Mouse (Mus musculus) hindbrain, embryonic 14.5 days (tissue): ENCODE measurements around the gene Nrp2. TPM values are rescaled to one million over a fixed set of nuclear protein-coding genes. Genes with fewer than 3 reads are reported as not detected.

ENCODE experiments used
- ATAC-seq: fragments of 200-750 bp; cut with Nextera tagmentation; 2 replicates; pipeline ENCODE4 v1.8.0; 2017; ENCODE audit warnings: moderate number of reproducible peaks, mild to moderate bottlenecking, moderate TSS enrichment, moderate library complexity; ENCODE audit not compliant: low FRiP score
- DNase-seq: peaks from one replicate; pipeline ENCODE4 v3.0.0-alpha.2; 2015; ENCODE audit warnings: low spot score
- H3K27ac ChIP-seq: fragments of 300-500 bp; sonication (generic); 2 replicates; pipeline ENCODE4 v1.5.1; 2014; ENCODE audit warnings: mild to moderate bottlenecking, moderate library complexity
- H3K27me3 ChIP-seq: fragments of 300-500 bp; sonication (generic); 2 replicates; pipeline ENCODE4 v1.6.1; 2014; ENCODE audit warnings: mild to moderate bottlenecking, low read length, mixed read lengths; ENCODE audit not compliant: control insufficient read depth, insufficient read depth
- H3K36me3 ChIP-seq: fragments of 300-500 bp; sonication (generic); replicated peaks from 2 replicates; pipeline ENCODE4 v1.6.1; 2014; ENCODE audit not compliant: control insufficient read depth, insufficient read depth
- H3K4me1 ChIP-seq: fragments of 300-500 bp; sonication (generic); replicated peaks from 2 replicates; pipeline ENCODE4 v1.6.1; 2014; ENCODE audit warnings: antibody characterized with exemption, low read length, mixed read lengths; ENCODE audit not compliant: control insufficient read depth, insufficient read depth
- H3K4me2 ChIP-seq: fragments of 300-500 bp; sonication (generic); replicated peaks from 2 replicates; pipeline ENCODE4 v1.6.1; 2014; ENCODE audit warnings: mild to moderate bottlenecking, moderate library complexity
- H3K4me3 ChIP-seq: fragments of 300-500 bp; sonication (generic); replicated peaks from 2 replicates; pipeline ENCODE4 v1.5.1; 2014; ENCODE audit warnings: mild to moderate bottlenecking, low read length
- H3K9ac ChIP-seq: fragments of 300-500 bp; sonication (generic); 2 replicates; pipeline ENCODE4 v1.6.1; 2014
- H3K9me3 ChIP-seq: fragments of 300-500 bp; sonication (generic); 2 replicates; pipeline ENCODE4 v1.6.1; 2016; ENCODE audit warnings: low read length; ENCODE audit not compliant: control insufficient read depth
- WGBS: fragments of 180-500 bp; shearing (Covaris S2); extraction: QIAGEN DNeasy Blood & Tissue Kit; methylation state at CpG from one replicate; pipeline ENCODE4 v1.1.7; 2014; 5-methylcytosine and 5-hydroxymethylcytosine counted together
- polyA plus RNA-seq: library from polyadenylated mRNA; unstranded; fragments of >200 nt; fragmentation: Nextera tagmentation; extraction: Ambion mirVana; gene quantifications from 2 replicates; pipeline ENCODE4 v1.2.1, GENCODE M21; 2014

Nrp2 gene
- polyA plus RNA-seq, 1 experiment from 2014 or later = 34.5 TPM

- ATAC-seq (no peak), DNase-seq (no peak)
- 79% methylated on average over 17 of the region's 17 CpGs for WGBS
- Histone ChIP-seq H3K4me3 (no peak overlapping the region), H3K4me2 (no peak overlapping the region), H3K27me3 (no peaks in the 10 kb centered on the region), H3K4me1 (no peaks in the 10 kb centered on the region), H3K36me3 (no peaks in the 10 kb centered on the region), H3K9me3 (no peaks in the 10 kb centered on the region), H3K9ac (no peak overlapping the region), H3K27ac (no peak overlapping the region)
Measured at GRCm38 (mm10) chr1:62825822-62826765, 123.0 kb downstream of the Nrp2 start.

- 53% methylated on average over 10 of the region's 10 CpGs for WGBS
- Histone ChIP-seq H3K4me1 (no peaks in the 10 kb centered on the region), H3K4me2 (no peak overlapping the region), H3K9me3 (no peaks in the 10 kb centered on the region), H3K27me3 (no peaks in the 10 kb centered on the region), H3K36me3 (no peaks in the 10 kb centered on the region), H3K9ac (no peak overlapping the region), H3K4me3 (no peak overlapping the region), H3K27ac (no peak overlapping the region)
- no peak for ATAC-seq
- DNase-seq = no peak
Measured at GRCm38 (mm10) chr1:62827316-62827715, 124.2 kb downstream of the Nrp2 start.

GRCm38 (mm10) chr1:62828156-62828555, 125.1 kb downstream of the Nrp2 start:
- no peaks in the 10 kb centered on the region for H3K27me3 ChIP-seq
- H3K4me1 ChIP-seq = no peaks in the 10 kb centered on the region
- H3K9me3 ChIP-seq = no peaks in the 10 kb centered on the region
- H3K4me3 ChIP-seq = no peak overlapping the region
- DNase-seq = no peak
- H3K4me2 ChIP-seq = no peak overlapping the region
- H3K27ac ChIP-seq = no peak overlapping the region
- no peak for ATAC-seq
- no peak overlapping the region for H3K9ac ChIP-seq
- H3K36me3 ChIP-seq = no peaks in the 10 kb centered on the region
- WGBS = 43% methylated on average over 4 of the region's 4 CpGs

- Histone ChIP-seq H3K36me3 (no peaks in the 10 kb centered on the region), H3K27me3 (no peaks in the 10 kb centered on the region), H3K4me3 (no peak overlapping the region), H3K4me1 (no peaks in the 10 kb centered on the region), H3K4me2 (no peak overlapping the region), H3K27ac (no peak overlapping the region), H3K9me3 (0 out of 2 replicates have a peak, but pooled peaks cover 7% of the 10 kb centered on the region), H3K9ac (no peak overlapping the region)
- DNase-seq (no peak), ATAC-seq (no peak)
- WGBS = 87% methylated on average over 4 of the region's 4 CpGs
Measured at GRCm38 (mm10) chr1:62829690-62830417, 126.8 kb downstream of the Nrp2 start.

GRCm38 (mm10) chr1:62830418-62830769, 127.3 kb downstream of the Nrp2 start:
- WGBS = 66% methylated on average over 7 of the region's 7 CpGs
- no peak overlapping the region for H3K4me2 ChIP-seq
- H3K4me1 ChIP-seq = no peaks in the 10 kb centered on the region
- H3K9me3 ChIP-seq = 0 out of 2 replicates have a peak, but pooled peaks cover 7% of the 10 kb centered on the region
- ATAC-seq = no peak
- no peak overlapping the region for H3K9ac ChIP-seq
- no peak overlapping the region for H3K4me3 ChIP-seq
- H3K36me3 ChIP-seq = no peaks in the 10 kb centered on the region
- H3K27ac ChIP-seq = no peak overlapping the region
- DNase-seq = no peak
- no peaks in the 10 kb centered on the region for H3K27me3 ChIP-seq

GRCm38 (mm10) chr1:62831725-62832455, 128.8 kb downstream of the Nrp2 start:
- DNase-seq (no peak), ATAC-seq (no peak)
- H3K9ac ChIP-seq = no peak overlapping the region
- 0 out of 2 replicates have a peak, but pooled peaks cover 7% of the 10 kb centered on the region for H3K9me3 ChIP-seq
- H3K4me1 ChIP-seq = no peaks in the 10 kb centered on the region
- no peak overlapping the region for H3K27ac ChIP-seq
- 63% methylated on average over 6 of the region's 6 CpGs for WGBS
- no peak overlapping the region for H3K4me3 ChIP-seq
- H3K36me3 ChIP-seq = no peaks in the 10 kb centered on the region
- no peaks in the 10 kb centered on the region for H3K27me3 ChIP-seq
- H3K4me2 ChIP-seq = no peak overlapping the region

- Histone ChIP-seq H3K27me3 (no peaks in the 10 kb centered on the region), H3K4me2 (no peak overlapping the region), H3K4me1 (no peaks in the 10 kb centered on the region), H3K9ac (no peak overlapping the region), H3K4me3 (no peak overlapping the region), H3K9me3 (0 out of 2 replicates have a peak, but pooled peaks cover 7% of the 10 kb centered on the region), H3K27ac (no peak overlapping the region), H3K36me3 (no peaks in the 10 kb centered on the region)
- no peak for ATAC-seq
- 95% methylated on average over 1 of the region's 1 CpGs for whole genome bisulfite sequencing
- no peak for DNase-seq
Measured at GRCm38 (mm10) chr1:62833356-62833755, 130.3 kb downstream of the Nrp2 start.

- WGBS = 81% methylated on average over 1 of the region's 1 CpGs
- no peak overlapping the region for H3K4me3 ChIP-seq
- no peak overlapping the region for H3K27ac ChIP-seq
- no peaks in the 10 kb centered on the region for H3K36me3 ChIP-seq
- H3K4me2 ChIP-seq = no peak overlapping the region
- DNase-seq (no peak), ATAC-seq (no peak)
- H3K9ac ChIP-seq = no peak overlapping the region
- no peaks in the 10 kb centered on the region for H3K27me3 ChIP-seq
- H3K9me3 ChIP-seq = 0 out of 2 replicates have a peak, but pooled peaks cover 7% of the 10 kb centered on the region
- no peaks in the 10 kb centered on the region for H3K4me1 ChIP-seq
Measured at GRCm38 (mm10) chr1:62834443-62835185, 131.5 kb downstream of the Nrp2 start.
